Mouse (Mus musculus): ENCODE measurements at regions not wholly inside any gene's neighbourhood (a gene's known extent, or its start where the extent isn't known, plus 50 kb on each side); places are given as distances from the start of the nearest gene placed in this dataset.

- DNase-seq (ENCODE audit: low read depth, low spot score) = no peak
- 60% methylated on average over 5 of the region's 5 CpGs for WGBS
Measured at GRCm38 (mm10) chr3:21840751-21841488, 235.5 kb upstream of the Tbl1xr1 start.

- no peak for DNase-seq (ENCODE audit: low read depth, low spot score)
Measured at GRCm38 (mm10) chr3:21841506-21841905, 234.9 kb upstream of the Tbl1xr1 start.

GRCm38 (mm10) chr3:21842545-21843291 lies 233.7 kb upstream of the Tbl1xr1 start:
- no peak for DNase-seq (ENCODE audit: low read depth, low spot score)
- 69% methylated on average over 10 of the region's 10 CpGs for WGBS

More at GRCm38 (mm10) chr3:21841506-21841905, 234.9 kb upstream of the Tbl1xr1 start:
- WGBS = 67% methylated on average over 1 of the region's 1 CpGs

GRCm38 (mm10) chr3:21843292-21843852 lies 233.1 kb upstream of the Tbl1xr1 start:
- no peak for DNase-seq (ENCODE audit: low read depth, low spot score)
- 77% methylated on average over 5 of the region's 5 CpGs for WGBS

GRCm38 (mm10) chr3:21849831-21850230 lies 226.6 kb upstream of the Tbl1xr1 start:
- WGBS = 84% methylated on average over 5 of the region's 5 CpGs

GRCm38 (mm10) chr3:21850977-21851376 lies 225.5 kb upstream of the Tbl1xr1 start:
- WGBS = 99% methylated on average over 2 of the region's 2 CpGs
- DNase-seq (ENCODE audit: low read depth, low spot score) = no peak

More at GRCm38 (mm10) chr3:21849831-21850230, 226.6 kb upstream of the Tbl1xr1 start:
- DNase-seq (ENCODE audit: low read depth, low spot score) = no peak

GRCm38 (mm10) chr3:21854340-21854739 lies 222.1 kb upstream of the Tbl1xr1 start:
- no peak for DNase-seq (ENCODE audit: low read depth, low spot score)
- 54% methylated on average over 2 of the region's 2 CpGs for WGBS

GRCm38 (mm10) chr3:21859436-21859835 lies 217.0 kb upstream of the Tbl1xr1 start:
- 94% methylated on average over 1 of the region's 1 CpGs for WGBS
- DNase-seq (ENCODE audit: low read depth, low spot score) = no peak

- DNase-seq (ENCODE audit: low read depth, low spot score) = no peak
- WGBS = 61% methylated on average over 4 of the region's 4 CpGs
Measured at GRCm38 (mm10) chr3:21860915-21861635, 215.4 kb upstream of the Tbl1xr1 start.

- WGBS = 84% methylated on average over 4 of the region's 4 CpGs
- no peak for DNase-seq (ENCODE audit: low read depth, low spot score)
Measured at GRCm38 (mm10) chr3:21861636-21861970, 214.8 kb upstream of the Tbl1xr1 start.

GRCm38 (mm10) chr3:21864391-21864790 lies 212.1 kb upstream of the Tbl1xr1 start:
- 77% methylated on average over 5 of the region's 5 CpGs for WGBS
- no peak for DNase-seq (ENCODE audit: low read depth, low spot score)

GRCm38 (mm10) chr3:21865856-21866255 lies 210.6 kb upstream of the Tbl1xr1 start:
- WGBS = 92% methylated on average over 1 of the region's 1 CpGs
- DNase-seq (ENCODE audit: low read depth, low spot score) = no peak

GRCm38 (mm10) chr3:21878396-21878795 lies 198.1 kb upstream of the Tbl1xr1 start:
- 50% methylated on average over 2 of the region's 2 CpGs for WGBS
- no peak for DNase-seq (ENCODE audit: low read depth, low spot score)

GRCm38 (mm10) chr3:21884216-21884615 lies 192.2 kb upstream of the Tbl1xr1 start:
- no peak for DNase-seq (ENCODE audit: low read depth, low spot score)
- 85% methylated on average over 3 of the region's 3 CpGs for WGBS

- no peak for DNase-seq (ENCODE audit: low read depth, low spot score)
- 74% methylated on average over 3 of the region's 3 CpGs for WGBS
Measured at GRCm38 (mm10) chr3:21888710-21889109, 187.7 kb upstream of the Tbl1xr1 start.

- DNase-seq (ENCODE audit: low read depth, low spot score) = no peak
- WGBS = 78% methylated on average over 7 of the region's 7 CpGs
Measured at GRCm38 (mm10) chr3:21891819-21892480, 184.5 kb upstream of the Tbl1xr1 start.

- 78% methylated on average over 8 of the region's 8 CpGs for WGBS
Measured at GRCm38 (mm10) chr3:21892864-21893404, 183.5 kb upstream of the Tbl1xr1 start.

GRCm38 (mm10) chr3:21895551-21895950 lies 180.9 kb upstream of the Tbl1xr1 start:
- DNase-seq (ENCODE audit: low read depth, low spot score) = no peak
- 51% methylated on average over 2 of the region's 2 CpGs for WGBS

More at GRCm38 (mm10) chr3:21892864-21893404, 183.5 kb upstream of the Tbl1xr1 start:
- DNase-seq (ENCODE audit: low read depth, low spot score) = no peak

GRCm38 (mm10) chr3:21898241-21898640 lies 178.2 kb upstream of the Tbl1xr1 start:
- WGBS = 79% methylated on average over 5 of the region's 5 CpGs
- no peak for DNase-seq (ENCODE audit: low read depth, low spot score)

Data from large intestine, adult 2 months (tissue).